Mouse (Mus musculus) liver, embryonic 12.5 days (tissue): Measurements from ENCODE around the gene Nt5e. TPM values are rescaled to one million over a fixed set of nuclear protein-coding genes. Genes with fewer than 3 reads are reported as not detected.
A peak's percentile ranks its signal among the peaks of the same experiment; 100 is the strongest.

ENCODE experiments used
- ATAC-seq: fragments of 200-750 bp; cut with Nextera tagmentation; 2 replicates; pipeline ENCODE4 v1.8.0; 2017; ENCODE audit warnings: moderate number of reproducible peaks, mild to moderate bottlenecking, moderate library complexity
- H3K27ac ChIP-seq: fragments of 300-500 bp; sonication (generic); 2 replicates; pipeline ENCODE4 v1.5.1; 2016; ENCODE audit warnings: mild to moderate bottlenecking
- H3K27me3 ChIP-seq: fragments of 300-500 bp; sonication (generic); replicated peaks from 2 replicates; pipeline ENCODE4 v1.6.1; 2016; ENCODE audit warnings: mild to moderate bottlenecking, moderate library complexity
- H3K36me3 ChIP-seq: fragments of 300-500 bp; sonication (generic); 2 replicates; pipeline ENCODE4 v1.6.1; 2016; ENCODE audit warnings: mild to moderate bottlenecking, moderate library complexity
- H3K4me1 ChIP-seq: fragments of 300-500 bp; sonication (generic); 2 replicates; pipeline ENCODE4 v1.6.1; 2016
- H3K4me2 ChIP-seq: fragments of 300-500 bp; sonication (generic); 2 replicates; pipeline ENCODE4 v1.6.1; 2016; ENCODE audit warnings: mild to moderate bottlenecking, moderate library complexity
- H3K4me3 ChIP-seq: fragments of 300-500 bp; sonication (generic); 2 replicates; pipeline ENCODE4 v1.5.1; 2016; ENCODE audit warnings: mild to moderate bottlenecking, moderate library complexity
- H3K9ac ChIP-seq: fragments of 300-500 bp; sonication (generic); 2 replicates; pipeline ENCODE4 v1.6.1; 2016; ENCODE audit warnings: mild to moderate bottlenecking, moderate library complexity
- H3K9me3 ChIP-seq: fragments of 300-500 bp; sonication (generic); replicated peaks from 2 replicates; pipeline ENCODE4 v1.6.1; 2016; ENCODE audit warnings: mild to moderate bottlenecking, moderate library complexity
- WGBS: fragments of 180-500 bp; shearing (Covaris S2); methylation state at CpG from one replicate; pipeline ENCODE4 v1.1.7; 2016; ENCODE audit not compliant: insufficient replicate concordance; 5-methylcytosine and 5-hydroxymethylcytosine counted together
- polyA plus RNA-seq: library from polyadenylated mRNA; unstranded; fragments of >200 nt; fragmentation: Nextera tagmentation; extraction: Ambion mirVana; gene quantifications from 2 replicates; pipeline ENCODE4 v1.2.1, GENCODE M21; 2016

The Nt5e gene
- polyA plus RNA-seq, 1 experiment from 2014 or later: 6.3 TPM

DNA sequence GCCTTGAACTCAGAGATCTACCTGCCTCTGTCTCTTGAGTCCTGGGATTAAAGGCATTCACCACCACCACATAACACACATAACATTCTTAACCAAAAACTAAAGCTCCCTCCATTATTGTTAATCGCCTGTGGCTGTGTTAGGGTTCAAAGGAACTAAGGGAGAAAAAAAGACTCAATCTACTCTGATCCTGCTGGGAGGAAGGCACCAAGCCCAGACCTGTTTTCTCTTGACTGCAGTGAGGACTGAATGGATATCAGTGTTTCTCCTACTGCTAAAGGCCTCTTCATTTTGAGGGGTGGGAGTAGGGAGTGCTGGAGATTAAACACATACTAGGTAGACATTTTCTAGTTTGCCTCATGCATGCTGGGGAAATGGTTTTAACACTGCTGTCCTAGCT lies 40.8 kb downstream of the Nt5e start:
- WGBS: 60% methylated on average over 1 of the region's 1 CpGs
- Histone ChIP-seq H3K27ac (no peak overlapping the region), H3K9me3 (no peaks in the 10 kb centered on the region), H3K36me3 (no peaks in the 10 kb centered on the region), H3K27me3 (no peaks in the 10 kb centered on the region), H3K4me2 (no peak overlapping the region), H3K4me3 (no peak overlapping the region), H3K9ac (no peak overlapping the region), H3K4me1 (peaks cover 4% of the 10 kb centered on the region; the same call in 1 of the 2 replicates)
- no peak for ATAC-seq

DNA sequence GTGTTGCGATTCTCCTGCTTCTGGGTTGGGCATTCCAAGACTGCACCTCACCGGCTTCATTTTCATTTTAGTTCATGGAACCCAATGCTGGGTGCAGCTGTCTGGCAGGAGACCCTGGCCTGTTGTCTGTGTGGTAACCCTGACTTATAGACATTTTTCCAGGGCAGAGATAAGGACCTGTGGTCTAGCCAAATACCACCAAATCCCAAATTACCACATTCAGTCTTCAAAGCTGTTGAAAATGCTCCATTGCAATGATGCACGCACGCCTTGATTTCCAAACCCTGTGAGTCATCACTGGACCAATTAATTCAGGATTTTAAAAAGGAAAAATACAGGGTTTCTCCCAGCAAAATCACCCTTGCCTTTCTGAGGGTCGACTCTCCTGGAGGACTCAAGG lies 41.5 kb downstream of the Nt5e start:
- no peaks in the 10 kb centered on the region for H3K9me3 ChIP-seq
- H3K4me3 ChIP-seq: no peak overlapping the region
- H3K36me3 ChIP-seq: no peaks in the 10 kb centered on the region
- no peak for ATAC-seq
- WGBS: 74% methylated on average over 5 of the region's 5 CpGs
- H3K27me3 ChIP-seq: no peaks in the 10 kb centered on the region
- no peak overlapping the region for H3K4me2 ChIP-seq
- no peaks in the 10 kb centered on the region for H3K4me1 ChIP-seq
- H3K27ac ChIP-seq: no peak overlapping the region
- H3K9ac ChIP-seq: no peak overlapping the region

DNA sequence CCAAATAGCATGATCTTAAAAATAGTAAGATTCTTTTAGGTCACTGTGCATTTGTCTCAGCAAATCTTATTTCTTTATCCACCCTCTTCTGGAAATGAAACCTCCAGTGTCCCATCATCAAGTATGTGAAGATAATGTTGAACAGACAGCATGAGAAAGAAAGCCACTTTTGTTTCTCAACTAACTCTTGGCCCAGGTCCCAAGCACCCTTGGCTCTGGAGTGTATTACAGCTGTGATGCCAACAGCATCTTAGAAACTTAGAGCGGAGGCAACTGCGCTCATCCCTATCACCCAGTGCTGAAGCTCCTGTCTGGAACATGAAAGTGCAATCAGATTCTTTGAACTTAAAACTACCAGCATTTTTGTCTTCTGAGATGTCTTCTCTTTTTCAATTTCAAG lies 42.7 kb downstream of the Nt5e start:
- Histone ChIP-seq H3K4me1 (no peaks in the 10 kb centered on the region), H3K9me3 (no peaks in the 10 kb centered on the region), H3K9ac (no peak overlapping the region), H3K27ac (no peak overlapping the region), H3K36me3 (0 out of 2 replicates have a peak, but pooled peaks cover 1% of the 10 kb centered on the region), H3K4me2 (no peak overlapping the region), H3K4me3 (no peak overlapping the region), H3K27me3 (no peaks in the 10 kb centered on the region)
- ATAC-seq: no peak
- 85% methylated on average over 2 of the region's 2 CpGs for WGBS

- no peaks in the 10 kb centered on the region for H3K27me3 ChIP-seq
- no peak overlapping the region for H3K9ac ChIP-seq
- no peak overlapping the region for H3K4me3 ChIP-seq
- H3K4me1 ChIP-seq: no peaks in the 10 kb centered on the region
- ATAC-seq: no peak
- no peaks in the 10 kb centered on the region for H3K9me3 ChIP-seq
- WGBS: 56% methylated on average over 2 of the region's 2 CpGs
- H3K36me3 ChIP-seq: 0 out of 2 replicates have a peak, but pooled peaks cover 3% of the 10 kb centered on the region
- H3K27ac ChIP-seq: no peak overlapping the region
- H3K4me2 ChIP-seq: no peak overlapping the region
Observed at GRCm38 (mm10) chr9:88371201-88371600, 44.2 kb downstream of the Nt5e start.

- Histone ChIP-seq H3K4me1 (no peaks in the 10 kb centered on the region), H3K27ac (no peak overlapping the region), H3K9me3 (no peaks in the 10 kb centered on the region), H3K27me3 (no peaks in the 10 kb centered on the region), H3K9ac (no peak overlapping the region), H3K36me3 (peaks cover 3% of the 10 kb centered on the region; the same call in 1 of the 2 replicates), H3K4me2 (no peak overlapping the region), H3K4me3 (no peak overlapping the region)
- 81% methylated on average over 2 of the region's 2 CpGs for WGBS
- no peak for ATAC-seq
Observed at GRCm38 (mm10) chr9:88373001-88373400, 46.0 kb downstream of the Nt5e start.

GRCm38 (mm10) chr9:88377483-88377882 lies 50.5 kb downstream of the Nt5e start:
- no peak overlapping the region for H3K9ac ChIP-seq
- WGBS: 63% methylated on average over 5 of the region's 5 CpGs

GRCm38 (mm10) chr9:88379057-88379456 lies 52.1 kb downstream of the Nt5e start:
- ATAC-seq: no peak
- WGBS: 42% methylated on average over 3 of the region's 3 CpGs
- H3K36me3 ChIP-seq: peaks cover 27% of the 10 kb centered on the region
- H3K9me3 ChIP-seq: no peaks in the 10 kb centered on the region
- H3K4me1 ChIP-seq: peaks cover 2% of the 10 kb centered on the region; the same call in 1 of the 2 replicates
- H3K27ac ChIP-seq: no peak overlapping the region
- no peak overlapping the region for H3K4me3 ChIP-seq
- no peak overlapping the region for H3K4me2 ChIP-seq
- no peak overlapping the region for H3K9ac ChIP-seq
- no peaks in the 10 kb centered on the region for H3K27me3 ChIP-seq

More at GRCm38 (mm10) chr9:88377483-88377882, 50.5 kb downstream of the Nt5e start:
- no peak overlapping the region for H3K4me2 ChIP-seq
- peaks cover 16% of the 10 kb centered on the region for H3K36me3 ChIP-seq
- peaks cover 2% of the 10 kb centered on the region; the same call in 1 of the 2 replicates for H3K4me1 ChIP-seq
- no peaks in the 10 kb centered on the region for H3K27me3 ChIP-seq
- H3K27ac ChIP-seq: no peak overlapping the region
- no peaks in the 10 kb centered on the region for H3K9me3 ChIP-seq
- no peak for ATAC-seq
- no peak overlapping the region for H3K4me3 ChIP-seq

GRCm38 (mm10) chr9:88380076-88380475 lies 53.1 kb downstream of the Nt5e start:
- Histone ChIP-seq H3K9ac (no peak overlapping the region), H3K27me3 (no peaks in the 10 kb centered on the region), H3K36me3 (peaks cover 29% of the 10 kb centered on the region), H3K4me2 (no peak overlapping the region), H3K4me1 (peaks cover 2% of the 10 kb centered on the region; the same call in 1 of the 2 replicates), H3K4me3 (no peak overlapping the region), H3K27ac (no peak overlapping the region), H3K9me3 (no peaks in the 10 kb centered on the region)
- ATAC-seq: peak; percentile 67
- 22% methylated on average over 7 of the region's 7 CpGs for WGBS

DNA sequence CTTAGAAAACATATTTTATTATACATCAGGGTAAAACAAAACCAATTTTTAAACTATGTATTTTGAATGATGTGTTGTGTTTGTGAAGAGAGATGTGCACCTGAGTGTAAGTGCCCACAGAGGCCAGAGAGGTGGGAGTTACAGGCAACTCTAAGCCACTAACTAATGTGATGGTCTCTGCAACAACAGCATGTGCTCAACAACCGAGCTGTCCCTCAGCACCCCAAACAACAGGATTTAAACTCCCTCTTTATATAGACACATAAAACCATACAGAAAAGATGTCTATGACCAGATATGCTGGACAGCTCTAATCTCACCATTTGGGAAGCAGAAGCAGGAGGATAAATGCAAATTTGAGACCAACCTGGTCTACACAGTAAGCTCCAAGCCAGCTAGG lies 53.5 kb downstream of the Nt5e start:
- Histone ChIP-seq H3K9me3 (no peaks in the 10 kb centered on the region), H3K9ac (no peak overlapping the region), H3K36me3 (peaks cover 29% of the 10 kb centered on the region), H3K27me3 (no peaks in the 10 kb centered on the region), H3K4me3 (no peak overlapping the region), H3K4me1 (peaks cover 2% of the 10 kb centered on the region; the same call in 1 of the 2 replicates), H3K27ac (no peak overlapping the region), H3K4me2 (no peak overlapping the region)
- WGBS: 21% methylated on average over 1 of the region's 1 CpGs
- ATAC-seq: 0 out of 2 replicates have a peak, but pooled peaks have one; percentile 21

- H3K27ac ChIP-seq: no peak overlapping the region
Observed at GRCm38 (mm10) chr9:88388826-88389225, 61.8 kb downstream of the Nt5e start.

DNA sequence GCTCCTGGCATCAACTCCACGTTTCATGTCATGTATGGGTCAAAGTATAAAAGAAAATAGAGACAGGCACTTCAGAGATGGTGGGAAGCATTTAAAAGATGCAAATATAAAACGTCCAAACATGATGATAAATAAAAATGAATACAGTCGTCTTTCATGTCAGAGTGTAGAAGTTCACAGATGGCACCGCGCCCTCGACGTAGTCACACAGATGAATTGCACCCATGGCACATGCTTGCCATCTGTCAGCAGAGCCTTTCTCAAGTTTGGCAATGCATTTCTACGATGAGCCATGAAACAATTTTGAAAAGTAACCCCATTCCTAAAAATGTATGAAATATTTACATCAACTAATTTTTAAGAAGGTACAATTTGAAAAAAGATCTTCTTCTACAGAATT lies 67.9 kb downstream of the Nt5e start:
- H3K27me3 ChIP-seq: no peaks in the 10 kb centered on the region
- no peak for ATAC-seq
- peaks cover 44% of the 10 kb centered on the region for H3K36me3 ChIP-seq
- 81% methylated on average over 8 of the region's 8 CpGs for WGBS
- H3K9ac ChIP-seq: no peak overlapping the region
- no peak overlapping the region for H3K4me3 ChIP-seq
- no peak overlapping the region for H3K4me2 ChIP-seq
- H3K27ac ChIP-seq: no peak overlapping the region
- no peaks in the 10 kb centered on the region for H3K4me1 ChIP-seq
- no peaks in the 10 kb centered on the region for H3K9me3 ChIP-seq

More at GRCm38 (mm10) chr9:88388826-88389225, 61.8 kb downstream of the Nt5e start:
- no peak for ATAC-seq
- H3K4me2 ChIP-seq: no peak overlapping the region
- H3K27me3 ChIP-seq: no peaks in the 10 kb centered on the region
- H3K4me3 ChIP-seq: no peak overlapping the region
- peaks cover 44% of the 10 kb centered on the region for H3K36me3 ChIP-seq
- H3K4me1 ChIP-seq: no peaks in the 10 kb centered on the region
- H3K9ac ChIP-seq: no peak overlapping the region
- WGBS: 84% methylated on average over 5 of the region's 5 CpGs
- no peaks in the 10 kb centered on the region for H3K9me3 ChIP-seq

DNA sequence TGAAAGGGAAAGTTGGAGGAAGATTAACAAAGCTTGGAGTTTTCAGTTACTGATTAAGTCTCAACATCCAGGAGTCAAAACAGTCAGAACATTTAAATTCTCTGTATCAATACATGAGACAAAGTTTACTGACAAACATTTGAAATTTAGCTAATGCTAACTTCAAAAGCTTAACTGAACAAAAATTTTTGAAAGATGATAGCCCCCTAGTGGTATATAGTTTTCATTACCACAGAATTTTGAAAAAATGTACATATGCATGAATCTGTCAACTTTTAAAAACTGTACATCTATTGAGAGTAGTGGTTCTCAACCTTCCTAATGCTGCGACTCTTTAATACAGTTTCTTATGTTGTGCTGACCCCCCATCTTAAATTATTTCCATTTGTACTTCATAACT lies 71.5 kb downstream of the Nt5e start:
- H3K27me3 ChIP-seq: no peaks in the 10 kb centered on the region
- no peak overlapping the region for H3K4me2 ChIP-seq
- H3K9ac ChIP-seq: no peak overlapping the region
- H3K4me1 ChIP-seq: no peaks in the 10 kb centered on the region
- no peak overlapping the region for H3K4me3 ChIP-seq
- no peaks in the 10 kb centered on the region for H3K9me3 ChIP-seq
- peaks cover 43% of the 10 kb centered on the region for H3K36me3 ChIP-seq
- 51% methylated on average over 1 of the region's 1 CpGs for WGBS
- ATAC-seq: no peak
- no peak overlapping the region for H3K27ac ChIP-seq

- Histone ChIP-seq H3K4me3 (peak overlapping the region; percentile 9; the same call in 1 of the 2 replicates), H3K27ac (no peak overlapping the region), H3K4me1 (peaks cover 6% of the 10 kb centered on the region; the same call in 1 of the 2 replicates), H3K9me3 (no peaks in the 10 kb centered on the region), H3K36me3 (peaks cover 24% of the 10 kb centered on the region), H3K27me3 (no peaks in the 10 kb centered on the region), H3K4me2 (peak overlapping the region; percentile 47), H3K9ac (no peak overlapping the region)
- peak; percentile 86 for ATAC-seq
- WGBS: 31% methylated on average over 10 of the region's 10 CpGs
Observed at GRCm38 (mm10) chr9:88404088-88404487, 77.1 kb downstream of the Nt5e start.
